Mouse (Mus musculus): ENCODE results near the gene Cldn10.

- TF ChIP-seq POLR2A (IDR thresholded peaks at IDR 0.05; ENCODE audit: low read depth, low read length): no peak
- no peak for TF ChIP-seq CTCF (IDR thresholded peaks at IDR 0.05; ENCODE audit: extremely low read depth, insufficient read length, insufficient replicate concordance, low read depth, low read length)
These were observed 82.0 kb downstream of the Cldn10 start for GRCm38 (mm10) chr14:118869712-118870111.
